Mouse (Mus musculus): ENCODE data around the gene Rbm10. TPM values are rescaled to one million over a fixed set of nuclear protein-coding genes. Genes with fewer than 3 reads are reported as not detected.

The Rbm10 gene
- total RNA-seq (2023) = 58.1 TPM

GRCm38 (mm10) chrX:20617176-20617902 lies at the start of gene Rbm10, which contains the start of gene Ndufb11:
Gene Rbm10, plus strand, starts transcription at chrX:20617503.
Gene Ndufb11, minus strand, starts transcription at chrX:20617619.

DNA sequence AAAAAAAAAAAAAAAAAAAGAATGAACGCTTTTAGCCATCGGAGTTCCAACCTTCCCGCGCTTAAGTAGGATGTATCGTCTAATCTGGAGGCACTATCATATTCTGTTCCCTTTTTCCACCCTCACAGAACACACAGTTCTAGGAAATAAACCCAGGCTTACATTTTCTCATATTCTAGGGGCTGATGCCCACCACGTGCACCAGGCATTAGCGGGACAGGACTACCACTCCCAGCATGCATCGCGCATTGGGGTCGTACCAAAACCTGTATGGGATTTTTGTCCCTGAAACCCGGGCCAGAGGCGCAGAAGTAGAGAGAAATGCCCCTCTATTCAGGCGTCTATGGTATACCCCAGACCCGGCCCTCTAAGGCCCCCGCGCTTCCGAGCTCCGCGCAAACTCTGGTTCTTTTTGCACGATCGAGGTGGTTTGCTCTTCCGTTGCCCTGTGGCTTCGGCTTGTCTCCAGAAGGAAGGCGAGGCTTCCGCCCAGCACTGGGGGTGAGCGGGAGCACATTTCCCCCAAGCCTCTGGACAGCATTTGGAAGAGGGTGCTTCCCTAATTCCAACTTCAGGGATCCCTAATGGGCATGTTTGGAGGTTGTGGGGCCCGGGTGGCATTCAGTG lies 40.8 kb downstream of the Rbm10 start, which contains the start of gene Uba1:
Gene Uba1, plus strand, starts transcription at position 301 of the 627 bp plus-strand sequence.

DNA sequence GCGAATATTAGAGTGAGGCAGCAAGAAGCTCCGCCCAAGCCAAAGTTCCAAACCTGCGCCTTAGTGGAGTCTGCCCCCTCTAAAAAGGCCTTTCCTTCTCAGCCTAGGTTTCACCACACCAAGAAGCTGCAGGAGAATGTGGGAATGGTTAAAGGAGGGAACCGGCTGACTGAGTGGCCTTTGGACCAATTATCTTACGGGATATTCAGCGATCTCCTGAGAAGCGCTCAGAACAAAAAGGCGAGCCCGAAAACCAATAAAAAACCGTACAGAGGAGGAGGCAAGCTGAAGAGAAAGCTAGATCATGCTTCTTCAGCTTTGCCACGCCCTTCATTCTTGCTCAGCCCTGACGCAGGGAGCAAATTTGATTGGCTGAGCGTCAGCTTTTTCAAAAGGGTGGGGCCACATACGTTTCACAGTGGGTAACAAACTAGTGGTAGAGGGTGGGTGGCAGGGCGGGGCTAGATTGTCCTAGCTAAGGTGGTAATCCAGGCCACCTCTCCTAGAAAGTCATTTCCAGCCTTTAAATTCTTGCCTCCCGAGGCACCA lies 70.3 kb downstream of the Rbm10 start, which contains the start of gene Cdk16:
Gene Cdk16, plus strand, starts transcription at position 436 of the 549 bp plus-strand sequence.

Other genes with a start within 250 kb of the Rbm10 start
- 6.7 TPM for gene Jade3, start 191.8 kb upstream of the Rbm10 start, total RNA-seq (2023)
- not detected for gene Rgn, start 67.7 kb upstream of the Rbm10 start, total RNA-seq (2023)
- gene Ndufb11, start 116 bp downstream of the Rbm10 start, total RNA-seq (2023) = 107 TPM
- gene Uba1, start 40.8 kb downstream of the Rbm10 start, total RNA-seq (2023) = 224 TPM
- 81.3 TPM for gene Cdk16, start 70.5 kb downstream of the Rbm10 start, total RNA-seq (2023)
- 11.5 TPM for gene Usp11, start 86.4 kb downstream of the Rbm10 start, total RNA-seq (2023)
- gene Araf, start 180.3 kb downstream of the Rbm10 start, total RNA-seq (2023) = 150 TPM